11 mouse cellular contexts compared by ENCODE assay signal in genomic region chr12:104041401-104041800, GRCm38 (mm10). TPM values are rescaled to one million over a fixed set of nuclear protein-coding genes. Genes with fewer than 3 reads are reported as not detected.
A peak's percentile ranks its signal among the peaks of the same experiment; 100 is the strongest.
DNase-seq lines count a peak whose midpoint lies in the region; ATAC-seq and TF ChIP-seq lines count a peak whose summit lies in the region.
"Had no signal": no experiment of that assay in that cellular context is flagged by ENCODE, and none has a peak within 500 bp of the region (broad histone marks: within the 10 kb centered on the region; RNA-seq: fewer than 3 reads in every experiment).

No protein-coding gene starts in this region.

- DNase-seq in liver, postnatal 0 days, result peak; percentile 50
- DNase-seq in fibroblast of lung, adult 2 months (ENCODE audit: low read depth), result peak; percentile 88
- DNase-seq in heart, postnatal 36 days, result peak; percentile 53 to 54
- peak; percentile 92 for DNase-seq in skeletal muscle tissue, adult 2 months (ENCODE audit: low read depth, low spot score)
- no peak for DNase-seq in neural tube, embryonic 10.5 days (ENCODE audit: extremely low spot score, low spot score)
- no peak for DNase-seq in T-cell, adult 2 months (ENCODE audit: low spot score)

- TF ChIP-seq CTCF in liver, postnatal 0 days (IDR thresholded peaks at IDR 0.05; ENCODE audit: low read depth), result no peak

- H3K4me1 ChIP-seq in liver, postnatal 0 days (ENCODE audit: insufficient read depth), result peaks cover 7% of the 10 kb centered on the region; the same call in 1 of the 2 replicates
- H3K4me1 ChIP-seq in liver, embryonic 12.5 days, result no peaks in the 10 kb centered on the region
- H3K4me1 ChIP-seq: neural tube, embryonic 12.5 days had no signal

- H3K4me3 ChIP-seq in liver, postnatal 0 days (ENCODE audit: low read depth, low read length), result no peak overlapping the region
- no peak overlapping the region for H3K4me3 ChIP-seq in liver, embryonic 12.5 days
- H3K4me3 ChIP-seq: neural tube, embryonic 12.5 days had no signal

- H3K36me3 ChIP-seq in liver, postnatal 0 days (replicated peaks; ENCODE audit: insufficient read depth, low read length), result no peaks in the 10 kb centered on the region
- H3K36me3 ChIP-seq in liver, embryonic 12.5 days, result no peaks in the 10 kb centered on the region
- H3K36me3 ChIP-seq: neural tube, embryonic 12.5 days had no signal

- no peak for TF ChIP-seq EP300 in liver, postnatal 0 days (IDR thresholded peaks at IDR 0.05; ENCODE audit: low read depth)

- 63% methylated on average over 6 of the region's 6 CpGs for WGBS in liver, postnatal 0 days (ENCODE audit: insufficient replicate concordance)
- WGBS in liver, embryonic 12.5 days (ENCODE audit: insufficient replicate concordance), result 64% methylated on average over 6 of the region's 6 CpGs

- intact Hi-C loops in heart, postnatal 36 days (cut with DNase I), result no loop called here

- peak; percentile 81 for ATAC-seq in liver, postnatal 0 days
- no peak for ATAC-seq in liver, embryonic 12.5 days
- ATAC-seq: forebrain, embryonic 16.5 days had no signal

- H3K9ac ChIP-seq in liver, postnatal 0 days (replicated peaks), result no peak overlapping the region
- no peak overlapping the region for H3K9ac ChIP-seq in liver, embryonic 12.5 days
- H3K9ac ChIP-seq: neural tube, embryonic 12.5 days had no signal

- H3K9me3 ChIP-seq in liver, postnatal 0 days (ENCODE audit: low read length), result no peaks in the 10 kb centered on the region
- H3K9me3 ChIP-seq in liver, embryonic 12.5 days (replicated peaks), result no peaks in the 10 kb centered on the region
- H3K9me3 ChIP-seq: neural tube, embryonic 12.5 days had no signal

- no peaks in the 10 kb centered on the region for H3K27me3 ChIP-seq in liver, postnatal 0 days (ENCODE audit: insufficient read depth, low read length)
- H3K27me3 ChIP-seq in liver, embryonic 12.5 days (replicated peaks), result no peaks in the 10 kb centered on the region
- H3K27me3 ChIP-seq: neural tube, embryonic 12.5 days had no signal

- H3K4me2 ChIP-seq in liver, postnatal 0 days (ENCODE audit: low read depth, low read length), result no peak overlapping the region
- H3K4me2 ChIP-seq in liver, embryonic 12.5 days, result no peak overlapping the region
- H3K4me2 ChIP-seq: neural tube, embryonic 12.5 days had no signal

- peak overlapping the region; percentile 68; the same call in 1 of the 2 replicates for H3K27ac ChIP-seq in liver, postnatal 0 days (ENCODE audit: low read depth)
- H3K27ac ChIP-seq in liver, embryonic 12.5 days, result no peak overlapping the region
- H3K27ac ChIP-seq: neural tube, embryonic 12.5 days had no signal

RNA-seq across cellular contexts. Expression of gene Serpina12, which starts 2.8 kb away (rescaled TPM):
- polyA plus RNA-seq in liver, postnatal 0 days (2015; fragmentation: Nextera tagmentation; extraction: Ambion mirVana), result 0.13 TPM in 2 replicates
- polyA plus RNA-seq in liver, embryonic 12.5 days (2016; fragmentation: Nextera tagmentation; extraction: Ambion mirVana), result not detected in 2 replicates
- total RNA-seq in heart, postnatal 36 days (2021), result not detected
- total RNA-seq: left cerebral cortex, adult 8-10 months had no signal
- polyA plus RNA-seq: forebrain, embryonic 16.5 days; neural tube, embryonic 12.5 days had no signal

RNA-seq across cellular contexts. Expression of gene Serpina9, which starts 27.8 kb away (rescaled TPM):
- polyA plus RNA-seq in liver, postnatal 0 days (2015; fragmentation: Nextera tagmentation; extraction: Ambion mirVana), result 0.05 and 0.06 TPM in 2 replicates
- polyA plus RNA-seq in liver, embryonic 12.5 days (2016; fragmentation: Nextera tagmentation; extraction: Ambion mirVana), result not detected in 2 replicates
- not detected for total RNA-seq in heart, postnatal 36 days (2021)
- polyA plus RNA-seq: forebrain, embryonic 16.5 days; neural tube, embryonic 12.5 days had no signal

RNA-seq across cellular contexts. Expression of gene Serpina11, which starts 51.6 kb away (rescaled TPM):
- polyA plus RNA-seq in liver, postnatal 0 days (2015; fragmentation: Nextera tagmentation; extraction: Ambion mirVana), result 224 and 244 TPM in 2 replicates
- 2.9 and 3.2 TPM in 2 replicates for polyA plus RNA-seq in liver, embryonic 12.5 days (2016; fragmentation: Nextera tagmentation; extraction: Ambion mirVana)
- total RNA-seq in heart, postnatal 36 days (2021), result not detected
- polyA plus RNA-seq: forebrain, embryonic 16.5 days; neural tube, embryonic 12.5 days had no signal

RNA-seq across cellular contexts. Expression of gene Serpina5, which starts 59.5 kb away (rescaled TPM):
- 0.54 and 0.58 TPM in 2 replicates for polyA plus RNA-seq in liver, postnatal 0 days (2015; fragmentation: Nextera tagmentation; extraction: Ambion mirVana)
- polyA plus RNA-seq in liver, embryonic 12.5 days (2016; fragmentation: Nextera tagmentation; extraction: Ambion mirVana), result not detected in 2 replicates
- not detected for total RNA-seq in heart, postnatal 36 days (2021)
- total RNA-seq: left cerebral cortex, adult 8-10 months had no signal
- polyA plus RNA-seq: forebrain, embryonic 16.5 days; neural tube, embryonic 12.5 days; thymus, postnatal 0 days had no signal

Comparison
In these comparisons a context has a peak if more than half of its experiments do, and no peak if none do; other contexts are left out.
1. RNA of gene Serpina11, which starts 51.6 kb away (polyA plus RNA-seq): 224 to 244 TPM in liver, postnatal 0 days; 2.9 to 3.2 TPM in liver, embryonic 12.5 days; every median in the first group is over 10 times any median in the second.
2. DNase-seq: peak in liver, postnatal 0 days (single experiment), fibroblast of lung, adult 2 months (single experiment), heart, postnatal 36 days (2 of 2) and skeletal muscle tissue, adult 2 months (single experiment); none in neural tube, embryonic 10.5 days (single experiment) and T-cell, adult 2 months (single experiment).